Mouse (Mus musculus) ES-CJ7 (cell line): ENCODE results near the gene Vwa3b.
A peak's percentile ranks its signal among the peaks of the same experiment; 100 is the strongest.

Experiments used
- DNase-seq: peaks from one replicate; pipeline ENCODE4 v3.0.0; 2011; ENCODE audit warnings: low read depth, low spot score

Vwa3b gene

DNA sequence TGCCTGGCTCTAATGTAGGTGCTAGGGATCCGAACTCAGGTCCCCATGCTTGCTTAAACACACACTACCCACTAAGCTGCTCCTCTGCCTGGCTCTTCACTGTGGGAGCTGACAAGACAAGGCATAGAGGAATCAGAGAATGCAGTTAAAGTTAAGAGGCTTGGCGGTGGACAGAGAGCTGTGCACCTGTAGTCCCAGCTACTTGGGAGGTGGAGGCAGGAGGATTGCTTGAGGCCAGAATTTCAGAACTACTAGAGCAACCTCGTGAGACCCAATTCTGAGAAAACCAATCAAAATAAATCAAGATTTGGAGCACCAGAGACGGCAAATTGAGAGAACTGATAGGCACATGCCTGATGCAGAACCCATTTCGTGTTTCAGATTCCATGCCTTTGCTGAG lies 36.7 kb downstream of the Vwa3b start:
- no peak for DNase-seq

GRCm38 (mm10) chr1:37063841-37064240 lies 37.4 kb downstream of the Vwa3b start:
- DNase-seq: no peak

DNA sequence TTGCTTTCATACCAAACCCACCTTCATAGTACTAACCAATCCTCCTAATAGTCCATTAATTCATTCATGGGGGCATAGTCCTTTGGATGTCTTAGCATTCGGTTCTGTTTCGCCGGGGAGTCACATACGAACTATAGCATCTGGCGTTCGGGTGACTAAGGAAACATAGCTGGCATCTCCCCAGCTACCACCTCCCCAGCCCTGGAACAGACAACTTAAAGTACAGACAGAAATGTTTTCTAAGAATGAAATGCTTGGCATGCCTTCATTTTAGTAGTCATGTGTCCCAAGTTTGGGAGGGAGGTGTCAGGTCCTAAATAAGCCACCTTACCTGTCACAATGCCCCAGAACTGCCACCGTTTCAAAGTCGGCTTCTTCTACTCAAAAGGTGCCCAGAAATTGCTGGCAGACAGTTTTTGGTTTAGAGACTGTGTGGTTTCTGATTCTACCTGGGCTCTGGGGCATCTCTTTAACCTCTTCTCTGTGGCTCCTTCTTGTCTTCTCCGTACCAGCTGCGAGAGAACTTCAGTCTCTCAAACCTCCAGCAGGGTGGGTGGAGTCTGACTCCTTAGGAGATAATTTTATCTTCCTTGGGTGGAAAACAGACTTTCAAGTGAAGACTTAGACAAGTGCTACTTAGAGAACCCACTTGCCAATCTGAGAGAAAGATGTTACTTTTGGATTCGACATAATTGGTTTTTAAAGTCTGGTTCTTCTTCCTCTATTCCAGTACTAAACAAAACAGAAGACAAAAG lies 39.4 kb downstream of the Vwa3b start:
- no peak for DNase-seq

DNA sequence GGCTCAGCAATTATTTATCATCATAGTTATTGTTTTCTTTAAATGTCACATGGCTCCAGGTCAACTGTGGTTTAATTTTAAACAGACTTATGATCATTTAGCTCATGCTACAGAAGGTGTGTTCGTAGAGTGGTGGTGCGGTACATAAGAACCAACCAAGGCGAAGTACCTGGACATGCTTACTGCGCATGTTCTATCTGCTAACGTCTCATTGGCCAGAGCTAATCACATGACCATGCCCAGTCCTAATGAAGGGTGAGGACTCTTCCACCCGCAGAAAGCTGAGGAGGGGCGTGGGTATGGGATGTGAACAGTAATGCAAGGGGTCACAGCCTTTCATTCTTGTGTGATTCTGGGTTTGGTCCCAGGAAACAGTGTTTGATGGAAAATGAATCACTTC lies 49.4 kb downstream of the Vwa3b start:
- peak; percentile 64 for DNase-seq

DNA sequence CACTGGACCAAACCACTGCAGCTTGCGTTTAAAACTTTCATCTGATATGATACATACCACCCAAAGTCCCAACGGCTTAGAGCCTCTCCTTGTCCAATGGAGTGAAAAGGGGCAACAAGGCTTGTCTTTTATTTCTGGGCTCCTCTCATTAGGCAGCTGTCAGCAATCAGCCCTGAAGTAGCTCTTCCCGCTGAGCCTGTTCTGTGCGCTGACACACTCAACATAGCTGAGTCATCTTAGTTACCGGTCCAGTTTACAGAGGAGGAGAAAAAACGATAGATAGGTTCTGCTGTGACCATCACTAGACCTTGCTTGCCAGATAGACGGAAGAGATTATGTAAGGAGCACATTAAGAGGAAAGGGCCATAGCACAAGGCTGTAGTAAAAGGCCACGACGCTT lies 50.9 kb downstream of the Vwa3b start:
- no peak for DNase-seq

DNA sequence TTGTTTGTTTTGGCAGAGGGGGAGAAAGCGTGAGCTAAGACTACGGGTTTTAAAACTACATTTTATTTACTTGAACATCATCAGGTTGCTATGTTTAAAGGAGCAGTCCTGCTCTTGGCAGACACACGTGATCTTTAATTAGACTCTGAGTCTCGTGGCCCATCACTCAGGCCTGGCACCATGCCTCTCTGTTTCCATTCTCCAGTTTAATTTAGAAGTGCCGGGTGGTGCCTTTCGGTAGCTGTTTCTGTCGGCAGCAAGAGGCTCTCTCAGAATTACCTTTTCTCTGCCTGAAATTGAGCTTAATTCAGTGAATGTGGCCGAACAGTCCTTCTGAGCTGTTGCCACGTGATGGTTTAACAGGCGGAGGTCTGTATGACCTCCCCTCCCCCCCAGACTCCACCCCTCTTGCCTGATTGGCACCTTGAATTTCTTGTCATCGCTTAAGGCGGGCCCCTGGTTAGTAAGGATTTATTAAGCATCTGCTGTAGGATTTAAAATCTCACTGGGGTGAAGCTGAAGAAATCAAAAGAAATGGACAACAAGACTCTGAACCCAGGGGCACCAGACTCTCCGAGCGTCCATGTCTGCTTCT lies 51.7 kb downstream of the Vwa3b start:
- DNase-seq: peak; percentile 56

DNA sequence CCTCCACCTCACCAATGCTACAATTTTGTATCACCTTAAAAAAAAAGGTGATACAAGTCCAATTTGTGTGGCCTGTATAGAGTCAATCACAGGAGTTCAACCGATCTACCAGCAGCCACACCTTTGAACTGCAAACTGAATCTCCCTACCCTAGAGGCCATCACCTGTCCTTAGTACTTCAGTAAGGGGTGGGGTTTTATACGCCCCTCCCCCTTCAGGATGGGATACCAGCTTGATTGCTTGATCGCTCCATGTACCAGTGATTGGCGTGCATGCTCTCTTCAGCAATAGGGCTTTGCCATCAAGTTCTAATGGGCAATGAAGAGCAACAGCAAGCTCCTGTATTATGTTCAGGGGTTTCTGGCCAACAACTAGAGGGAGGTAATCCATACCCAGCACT lies 54.0 kb downstream of the Vwa3b start:
- DNase-seq: peak; percentile 62

GRCm38 (mm10) chr1:37081376-37082214 lies 55.2 kb downstream of the Vwa3b start:
- DNase-seq: no peak

GRCm38 (mm10) chr1:37082215-37082464 lies 55.7 kb downstream of the Vwa3b start:
- DNase-seq: no peak

GRCm38 (mm10) chr1:37084075-37084474 lies 57.7 kb downstream of the Vwa3b start:
- peak; percentile 64 for DNase-seq

DNA sequence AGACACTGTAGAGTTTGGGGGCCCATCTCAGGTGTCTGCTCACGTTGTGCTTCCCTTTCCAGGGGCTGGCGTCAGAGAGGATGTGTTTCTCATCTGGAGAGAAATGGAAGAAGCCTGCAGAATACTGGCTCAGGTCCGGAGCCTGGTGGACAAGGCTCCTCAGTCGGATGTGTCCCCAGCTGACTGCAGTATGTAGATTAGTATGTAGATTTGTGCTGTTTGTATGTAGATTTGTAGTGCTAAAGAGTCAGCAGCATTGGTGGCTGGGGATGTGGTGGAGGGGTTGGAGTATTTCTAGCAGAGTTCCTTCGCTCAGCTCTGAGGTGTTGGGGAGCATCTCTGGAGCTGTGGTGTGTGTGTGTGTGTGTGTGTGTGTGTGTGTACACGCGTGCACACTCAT lies 58.8 kb downstream of the Vwa3b start:
- peak; percentile 73 for DNase-seq

- DNase-seq: no peak
Measured at GRCm38 (mm10) chr1:37089191-37089590, 62.8 kb downstream of the Vwa3b start.

DNA sequence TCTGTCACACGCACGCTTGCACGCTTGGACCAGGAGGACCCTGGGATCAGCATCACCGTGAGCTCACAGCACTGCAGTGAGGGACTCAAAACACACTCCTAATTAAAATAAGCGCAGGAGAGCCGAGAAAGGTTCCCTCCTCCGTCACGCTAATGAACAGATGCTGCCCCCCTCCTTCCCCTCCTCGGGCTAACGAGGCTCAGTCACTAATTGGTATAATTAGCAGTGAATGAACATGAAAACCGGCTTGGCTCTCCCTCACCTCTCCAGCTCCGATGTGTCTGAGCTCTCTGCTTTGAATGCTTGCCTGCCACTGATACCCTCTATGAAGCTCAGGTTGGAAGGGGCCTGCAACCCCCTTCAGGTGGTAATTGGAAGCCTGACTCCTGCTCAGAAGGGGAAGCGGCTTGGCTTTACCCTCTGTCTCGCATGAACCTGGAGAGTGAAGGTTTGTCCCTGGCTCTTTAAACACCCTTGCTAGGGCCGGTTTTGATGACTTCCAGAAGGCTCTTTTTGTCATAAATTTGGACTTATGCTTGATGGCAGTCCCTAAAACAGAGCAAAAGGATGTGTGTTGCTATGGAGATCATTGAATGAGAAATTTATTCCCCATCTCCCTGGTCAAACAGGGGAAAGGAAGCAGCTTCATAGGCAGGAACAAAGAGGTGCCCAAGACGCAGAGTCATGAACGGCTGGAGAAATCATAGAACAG lies 71.1 kb downstream of the Vwa3b start:
- DNase-seq: no peak

DNA sequence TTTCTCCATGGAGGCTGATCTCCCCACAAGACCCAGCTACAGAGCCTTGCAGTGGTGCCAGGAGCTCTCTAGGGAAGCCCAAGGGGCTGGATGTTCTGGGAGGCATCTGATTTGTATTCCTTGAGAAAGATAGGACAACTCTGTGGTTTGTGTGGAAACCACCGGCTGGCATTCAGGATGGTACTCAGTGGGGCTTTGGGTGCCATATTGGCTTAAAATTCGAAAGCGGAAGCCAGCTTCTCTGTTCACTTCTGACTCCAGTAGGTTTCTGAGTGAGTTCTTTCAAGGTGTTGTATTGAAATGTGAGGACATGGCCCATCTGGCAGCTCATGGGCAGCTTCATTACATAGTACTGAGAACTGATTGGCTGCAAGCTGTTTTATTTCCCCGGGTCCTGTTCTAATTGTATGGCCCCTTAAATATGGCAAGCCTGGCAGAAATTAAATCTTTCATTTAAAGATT lies 71.7 kb downstream of the Vwa3b start:
- no peak for DNase-seq

- DNase-seq: peak; percentile 67
Measured at GRCm38 (mm10) chr1:37100361-37100760, 74.0 kb downstream of the Vwa3b start.

DNA sequence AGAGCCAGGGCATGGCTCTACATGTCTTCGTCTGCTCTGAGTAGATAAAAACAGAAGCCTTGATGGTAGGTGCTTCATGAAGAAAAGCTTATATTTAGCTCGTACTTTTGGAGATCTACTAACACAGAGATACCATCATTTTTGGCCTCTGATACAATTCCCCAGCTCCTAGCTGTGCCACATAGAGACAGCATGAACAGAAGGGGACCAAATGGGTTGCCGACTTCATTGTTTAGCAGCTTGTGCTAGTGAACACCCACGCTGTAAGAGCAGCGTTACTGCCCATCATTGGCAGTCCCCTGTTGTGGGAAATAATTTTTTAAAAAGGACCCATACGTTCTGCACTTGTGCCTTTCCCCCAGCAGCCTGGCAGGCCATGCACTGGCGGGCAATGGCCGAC lies 74.6 kb downstream of the Vwa3b start:
- DNase-seq: no peak

DNA sequence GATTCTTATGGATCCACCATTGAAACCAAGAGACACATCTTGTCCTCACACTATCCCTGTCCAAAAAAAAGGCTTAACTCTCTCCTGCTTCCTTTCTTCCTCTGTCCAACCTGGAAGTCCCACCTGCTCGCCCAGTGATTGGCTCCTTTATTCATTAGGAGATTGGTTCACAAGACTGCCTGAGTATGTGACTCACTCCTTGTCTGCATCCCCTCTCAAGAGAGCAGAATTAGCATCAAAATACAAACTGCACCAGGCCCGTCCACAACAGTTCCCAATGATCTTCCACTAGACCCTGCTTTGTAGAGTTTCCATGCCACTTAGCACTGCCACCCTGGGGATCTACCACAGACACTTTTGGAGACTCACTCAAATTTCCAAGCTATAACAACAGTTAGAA lies 75.3 kb downstream of the Vwa3b start:
- peak; percentile 95 for DNase-seq

DNA sequence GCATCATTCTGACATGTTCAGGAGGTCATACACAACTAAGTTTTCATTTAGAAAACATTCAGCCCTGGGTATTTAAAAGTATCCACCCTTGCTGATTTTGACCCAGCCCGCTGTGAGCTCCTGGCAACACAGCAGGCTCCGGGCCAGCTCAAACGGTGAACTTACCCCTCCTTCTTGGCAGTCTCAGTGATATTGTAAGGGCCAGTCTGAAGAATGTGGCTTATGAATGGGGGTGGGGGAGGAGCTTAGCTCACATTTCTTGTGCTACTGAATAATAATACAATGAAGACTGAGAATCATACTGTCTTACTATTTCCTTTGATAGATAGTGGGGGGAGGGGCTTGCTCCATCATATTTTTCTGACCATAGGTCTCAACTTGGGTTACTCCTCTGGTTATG lies 78.8 kb downstream of the Vwa3b start:
- DNase-seq: no peak

DNA sequence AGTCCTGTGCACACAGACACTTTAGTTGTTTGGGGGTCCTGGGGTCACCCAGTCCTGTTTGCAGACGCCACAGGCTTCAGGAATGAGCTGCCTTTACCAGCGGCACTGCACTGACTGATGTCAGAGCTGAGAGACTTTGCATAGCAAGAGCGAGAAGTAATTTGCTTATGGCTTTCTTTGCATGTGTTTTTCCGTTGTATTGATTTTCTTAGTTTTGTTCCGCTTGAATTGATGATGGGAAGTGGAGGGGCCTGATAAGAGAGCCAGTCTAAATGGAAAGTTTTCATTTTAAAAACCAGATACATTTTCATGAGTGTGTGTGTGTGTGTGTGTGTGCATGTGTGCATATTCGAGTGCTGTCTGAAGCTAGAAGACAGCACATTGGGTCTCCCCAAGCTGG lies 87.4 kb downstream of the Vwa3b start:
- DNase-seq: no peak

DNA sequence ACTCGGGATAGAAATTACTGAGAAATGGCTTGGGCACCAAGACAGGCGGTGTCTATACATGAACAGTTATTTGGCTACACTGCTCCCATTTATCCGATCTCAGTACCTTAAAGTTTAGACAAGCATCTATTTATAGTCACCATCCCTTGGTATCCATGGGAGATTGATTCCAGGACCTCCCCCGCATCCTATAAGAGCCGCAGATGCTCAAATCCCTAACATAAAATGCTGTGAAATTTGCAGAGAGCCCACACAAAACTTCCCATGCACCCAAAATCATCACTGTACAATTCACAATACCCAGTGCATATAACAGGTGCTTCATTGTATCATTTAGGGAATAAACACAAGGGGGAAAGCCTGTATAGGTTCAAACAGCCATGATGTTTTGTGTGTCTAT lies 89.5 kb downstream of the Vwa3b start:
- DNase-seq: no peak

- no peak for DNase-seq
Measured at GRCm38 (mm10) chr1:37116574-37116973, 90.2 kb downstream of the Vwa3b start.

GRCm38 (mm10) chr1:37117964-37118363 lies 91.6 kb downstream of the Vwa3b start:
- no peak for DNase-seq
